Mouse (Mus musculus) G1E (cell line): ENCODE results near the gene Tspan10.

Experiments used
- CTCF ChIP-seq: IDR thresholded peaks from 2 replicates; pipeline ENCODE4 v1.5.1; 2012; ENCODE audit warnings: low read depth, low read length, inconsistent platforms, mixed read lengths
- GATA1 ChIP-seq: IDR thresholded peaks from 2 replicates; pipeline ENCODE4 v1.6.1; 2012; ENCODE audit warnings: borderline replicate concordance, low read length, inconsistent platforms, mixed read lengths
- GATA2 ChIP-seq: IDR thresholded peaks from 2 replicates; pipeline ENCODE4 v1.6.1; 2012; ENCODE audit warnings: low read depth, low read length, inconsistent platforms, borderline replicate concordance
- POLR2AphosphoS5 ChIP-seq: IDR thresholded peaks from 2 replicates; pipeline ENCODE4 v1.6.1; 2012; ENCODE audit warnings: low read depth, low read length, inconsistent platforms; ENCODE audit not compliant: insufficient replicate concordance

GRCm38 (mm10) chr11:120467736-120468092 lies 25.3 kb downstream of the Tspan10 start:
- no peak for TF ChIP-seq CTCF
- TF ChIP-seq POLR2AphosphoS5: no peak
- TF ChIP-seq GATA1: no peak
- no peak for TF ChIP-seq GATA2
